8 mouse cellular contexts compared by ENCODE assay signal in the genomic region with DNA sequence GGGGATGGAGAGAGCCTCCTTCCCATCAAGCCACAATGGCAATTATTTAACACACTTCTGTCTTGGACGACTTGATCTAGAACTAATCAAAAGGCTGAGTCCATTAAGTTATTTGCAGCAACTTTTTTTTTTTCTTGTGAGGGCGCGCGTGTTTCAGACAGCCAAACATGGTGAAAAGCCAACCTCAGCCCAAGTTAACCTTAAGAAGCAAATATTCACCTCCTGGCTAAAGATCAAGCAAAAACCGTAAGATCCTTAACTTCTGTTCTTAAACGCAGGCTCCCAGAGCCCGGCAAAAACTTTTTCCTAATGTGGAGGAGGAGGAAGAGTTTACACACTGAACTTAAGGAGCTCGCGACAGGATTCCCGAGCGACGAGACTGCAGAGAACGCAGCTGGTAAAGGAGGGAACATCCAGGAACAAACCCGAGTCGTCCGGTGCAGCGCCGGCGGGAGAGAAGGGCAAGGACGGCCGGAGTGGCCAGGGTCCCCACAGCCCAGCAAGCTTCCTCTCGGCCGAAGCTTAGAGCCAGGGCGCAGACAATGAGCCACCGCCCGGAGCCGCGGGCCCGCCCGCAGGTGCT. TPM values are rescaled to one million over a fixed set of nuclear protein-coding genes. Genes with fewer than 3 reads are reported as not detected.
DNase-seq lines count a peak whose midpoint lies in the region; ATAC-seq and TF ChIP-seq lines count a peak whose summit lies in the region.

No protein-coding gene starts in this region.

- peak; percentile 41 for DNase-seq in cerebellum, adult 9-10 months
- DNase-seq in cerebellum, postnatal 25 days = no peak
- peak; percentile 77 for DNase-seq in 3T3-L1 (ENCODE audit: low read depth, low spot score)
- peak; percentile 69 for DNase-seq in brain, embryonic 14.5 days (ENCODE audit: low read depth)
- peak; percentile 88 for DNase-seq in heart, embryonic 10.5 days (ENCODE audit: low spot score)
- peak; percentile 24 to 62 for DNase-seq in left cerebral cortex, postnatal 10 days (ENCODE audit: extremely low spot score in 1 of 2, low spot score in 2 of 2)
- DNase-seq in midbrain, embryonic 11.5 days (ENCODE audit: low spot score, missing footprints) = peak; percentile 97
- peak; percentile 70 for DNase-seq in testis, postnatal 10 days (ENCODE audit: low spot score)

- H3K9ac ChIP-seq in midbrain, embryonic 11.5 days (ENCODE audit: low read length) = peak overlapping the region; percentile 98

- peak overlapping the region; percentile 98 for H3K4me3 ChIP-seq in heart, embryonic 10.5 days
- peak overlapping the region; percentile 96 for H3K4me3 ChIP-seq in midbrain, embryonic 11.5 days (ENCODE audit: low read depth, low read length)

- no peak for TF ChIP-seq CTCF in brain, embryonic 14.5 days (IDR thresholded peaks at IDR 0.05; ENCODE audit: borderline replicate concordance, extremely low read depth, insufficient read depth, insufficient read length)

- ATAC-seq in midbrain, embryonic 11.5 days (ENCODE audit: low FRiP score) = no peak

- H3K27ac ChIP-seq in heart, embryonic 10.5 days = peak overlapping the region; percentile 99
- H3K27ac ChIP-seq in midbrain, embryonic 11.5 days (ENCODE audit: low read depth, low read length) = peak overlapping the region; percentile 90

- H3K4me2 ChIP-seq in midbrain, embryonic 11.5 days = peak overlapping the region; percentile 75

- no peaks in the 10 kb centered on the region for H3K9me3 ChIP-seq in heart, embryonic 10.5 days
- H3K9me3 ChIP-seq in midbrain, embryonic 11.5 days (ENCODE audit: control insufficient read depth, low read length) = no peaks in the 10 kb centered on the region

- peaks cover 12% of the 10 kb centered on the region; the same call in 1 of the 2 replicates for H3K36me3 ChIP-seq in heart, embryonic 10.5 days
- peaks cover 5% of the 10 kb centered on the region; the same call in 1 of the 2 replicates for H3K36me3 ChIP-seq in midbrain, embryonic 11.5 days (ENCODE audit: control insufficient read depth, insufficient read depth, low read length)

- H3K4me1 ChIP-seq in heart, embryonic 10.5 days = peaks cover 15% of the 10 kb centered on the region
- H3K4me1 ChIP-seq in midbrain, embryonic 11.5 days (ENCODE audit: control insufficient read depth, insufficient read depth, low read length) = peaks cover 10% of the 10 kb centered on the region

- intact Hi-C loops in left cerebral cortex, postnatal 10 days (cut with DNase I) = no loop called here

- no peak for TF ChIP-seq POLR2A in brain, embryonic 14.5 days (IDR thresholded peaks at IDR 0.05; ENCODE audit: borderline replicate concordance, extremely low read depth, insufficient read depth, insufficient read length, poor library complexity, severe bottlenecking)

- no peaks in the 10 kb centered on the region for H3K27me3 ChIP-seq in heart, embryonic 10.5 days (ENCODE audit: insufficient read depth, poor library complexity, severe bottlenecking)
- H3K27me3 ChIP-seq in midbrain, embryonic 11.5 days (ENCODE audit: control insufficient read depth, insufficient read depth, low read length) = no peaks in the 10 kb centered on the region

- whole genome bisulfite sequencing in heart, embryonic 10.5 days = under 1% methylated on average over 30 of the region's 30 CpGs
- under 1% methylated on average over 29 of the region's 30 CpGs for WGBS in midbrain, embryonic 11.5 days

RNA-seq across cellular contexts. Expression of gene Pak2, which starts 0.6 kb away (rescaled TPM):
- polyA plus RNA-seq in brain, embryonic 14.5 days (2012; rRNA removed) = 30.7 and 39.0 TPM in 2 replicates
- polyA plus RNA-seq in heart, embryonic 10.5 days (2016; fragmentation: Nextera tagmentation; extraction: Ambion mirVana) = 32.5 and 32.8 TPM in 2 replicates
- 10 to 100 TPM; 29.0 to 30.5 TPM for total RNA-seq in left cerebral cortex, postnatal 10 days (2021)
- polyA plus RNA-seq in midbrain, embryonic 11.5 days (2014; fragmentation: Nextera tagmentation; extraction: Ambion mirVana) = 49.6 and 59.6 TPM in 2 replicates

RNA-seq across cellular contexts. Expression of gene Pigx, which starts 21.0 kb away (rescaled TPM):
- 74.9 and 103 TPM in 2 replicates for polyA plus RNA-seq in brain, embryonic 14.5 days (2012; rRNA removed)
- polyA plus RNA-seq in heart, embryonic 10.5 days (2016; fragmentation: Nextera tagmentation; extraction: Ambion mirVana) = 87.2 and 102 TPM in 2 replicates
- 10 to 100 TPM; 27.7 to 33.5 TPM for total RNA-seq in left cerebral cortex, postnatal 10 days (2021)
- 150 and 153 TPM in 2 replicates for polyA plus RNA-seq in midbrain, embryonic 11.5 days (2014; fragmentation: Nextera tagmentation; extraction: Ambion mirVana)

RNA-seq across cellular contexts. Expression of gene Cep19, which starts 21.1 kb away (rescaled TPM):
- polyA plus RNA-seq in brain, embryonic 14.5 days (2012; rRNA removed) = 24.3 and 26.3 TPM in 2 replicates
- polyA plus RNA-seq in heart, embryonic 10.5 days (2016; fragmentation: Nextera tagmentation; extraction: Ambion mirVana) = 25.5 and 25.9 TPM in 2 replicates
- total RNA-seq in left cerebral cortex, postnatal 10 days (2021) = 10 to 100 TPM; 59.0 to 63.1 TPM
- polyA plus RNA-seq in midbrain, embryonic 11.5 days (2014; fragmentation: Nextera tagmentation; extraction: Ambion mirVana) = 51.7 and 56.5 TPM in 2 replicates

Comparison
In these comparisons a context has a peak if more than half of its experiments do, and no peak if none do; other contexts are left out.
1. DNase-seq: peak in cerebellum, adult 9-10 months (single experiment), 3T3-L1 (single experiment), brain, embryonic 14.5 days (single experiment), heart, embryonic 10.5 days (single experiment), left cerebral cortex, postnatal 10 days (2 of 2), midbrain, embryonic 11.5 days (single experiment) and testis, postnatal 10 days (single experiment); none in cerebellum, postnatal 25 days (0 of 2).